8 mouse cellular contexts compared by ENCODE assay signal in genomic region chr6:83507168-83507546, GRCm38 (mm10). TPM values are rescaled to one million over a fixed set of nuclear protein-coding genes. Genes with fewer than 3 reads are reported as not detected.
DNase-seq lines count a peak whose midpoint lies in the region; ATAC-seq and TF ChIP-seq lines count a peak whose summit lies in the region.

No protein-coding gene starts in this region.

- H3K9ac ChIP-seq in embryonic facial prominence, embryonic 14.5 days (ENCODE audit: low read depth, low read length) = peak overlapping the region; percentile 72
- peak overlapping the region; percentile 29; the same call in 1 of the 2 replicates for H3K9ac ChIP-seq in intestine, embryonic 15.5 days
- H3K9ac ChIP-seq in neural tube, embryonic 12.5 days = peak overlapping the region; percentile 47

- peak; percentile 7 for ATAC-seq in embryonic facial prominence, embryonic 14.5 days (ENCODE audit: low read depth)
- peak; percentile 36 for ATAC-seq in intestine, embryonic 15.5 days
- no peak for ATAC-seq in neural tube, embryonic 12.5 days (ENCODE audit: low FRiP score, low read depth)

- peak overlapping the region; percentile 52 for H3K4me3 ChIP-seq in lung, adult 2 months (replicated peaks; ENCODE audit: extremely low read depth, low read depth, low read length)
- peak overlapping the region; percentile 57 for H3K4me3 ChIP-seq in embryonic facial prominence, embryonic 14.5 days (ENCODE audit: low read depth, low read length)
- peak overlapping the region; percentile 60 for H3K4me3 ChIP-seq in intestine, embryonic 15.5 days (replicated peaks)
- peak overlapping the region; percentile 85 for H3K4me3 ChIP-seq in neural tube, embryonic 12.5 days

- no peak for DNase-seq in lung, adult 2 months
- no peak for DNase-seq in lung, postnatal 36 days
- DNase-seq in embryonic facial prominence, embryonic 14.5 days (ENCODE audit: low spot score) = no peak
- DNase-seq in left cerebral cortex, adult 9 months (ENCODE audit: low spot score in 2 of 2) = no peak
- no peak for DNase-seq in urinary bladder, postnatal 36 days (ENCODE audit: low spot score in 2 of 2)
- no peak for DNase-seq in ovary, postnatal 10 days (ENCODE audit: low spot score)

- H3K27me3 ChIP-seq in embryonic facial prominence, embryonic 14.5 days (replicated peaks; ENCODE audit: control insufficient read depth, insufficient read depth, low read length) = no peaks in the 10 kb centered on the region
- H3K27me3 ChIP-seq in intestine, embryonic 15.5 days (replicated peaks) = no peaks in the 10 kb centered on the region
- no peaks in the 10 kb centered on the region for H3K27me3 ChIP-seq in neural tube, embryonic 12.5 days (replicated peaks)

- H3K27ac ChIP-seq in embryonic facial prominence, embryonic 14.5 days (replicated peaks; ENCODE audit: low read depth, low read length) = peak overlapping the region; percentile 90
- H3K27ac ChIP-seq in intestine, embryonic 15.5 days = no peak overlapping the region; the same call in 1 of the 2 replicates
- H3K27ac ChIP-seq in neural tube, embryonic 12.5 days = peak overlapping the region; percentile 92; the same call in 1 of the 2 replicates

- H3K4me1 ChIP-seq in lung, adult 2 months (ENCODE audit: control insufficient read depth, insufficient read depth, low read length) = peaks cover 11% of the 10 kb centered on the region
- peaks cover 9% of the 10 kb centered on the region; the same call in 1 of the 2 replicates for H3K4me1 ChIP-seq in embryonic facial prominence, embryonic 14.5 days (ENCODE audit: control insufficient read depth, insufficient read depth, low read length)
- H3K4me1 ChIP-seq in intestine, embryonic 15.5 days (replicated peaks) = peaks cover 4% of the 10 kb centered on the region; the same call in 1 of the 2 replicates
- H3K4me1 ChIP-seq in neural tube, embryonic 12.5 days = peaks cover 10% of the 10 kb centered on the region

- no peak for TF ChIP-seq POLR2A in lung, adult 2 months (IDR thresholded peaks at IDR 0.05; ENCODE audit: borderline replicate concordance, extremely low read depth, low read depth, low read length)

- 12% methylated on average over 6 of the region's 6 CpGs for WGBS in lung, adult 2 months
- WGBS in embryonic facial prominence, embryonic 14.5 days = 28% methylated on average over 6 of the region's 6 CpGs
- WGBS in intestine, embryonic 15.5 days = 18% methylated on average over 6 of the region's 6 CpGs
- 38% methylated on average over 6 of the region's 6 CpGs for WGBS in neural tube, embryonic 12.5 days

- TF ChIP-seq CTCF in lung, adult 2 months (IDR thresholded peaks at IDR 0.05; ENCODE audit: insufficient read depth, low read length) = no peak

- peak overlapping the region; percentile 70 for H3K4me2 ChIP-seq in embryonic facial prominence, embryonic 14.5 days (ENCODE audit: low read depth, low read length)
- H3K4me2 ChIP-seq in intestine, embryonic 15.5 days (replicated peaks) = peak overlapping the region; percentile 71
- H3K4me2 ChIP-seq in neural tube, embryonic 12.5 days (replicated peaks) = peak overlapping the region; percentile 79

- H3K36me3 ChIP-seq in embryonic facial prominence, embryonic 14.5 days (ENCODE audit: control insufficient read depth, insufficient read depth, low read length) = no peaks in the 10 kb centered on the region
- H3K36me3 ChIP-seq in intestine, embryonic 15.5 days = no peaks in the 10 kb centered on the region
- H3K36me3 ChIP-seq in neural tube, embryonic 12.5 days = no peaks in the 10 kb centered on the region

- H3K9me3 ChIP-seq in embryonic facial prominence, embryonic 14.5 days (ENCODE audit: control insufficient read depth, low read length) = no peaks in the 10 kb centered on the region
- no peaks in the 10 kb centered on the region for H3K9me3 ChIP-seq in intestine, embryonic 15.5 days
- H3K9me3 ChIP-seq in neural tube, embryonic 12.5 days = no peaks in the 10 kb centered on the region

RNA-seq across cellular contexts. Expression of gene Dguok, which starts 0.4 kb away (rescaled TPM):
- 54.9 and 55.5 TPM in 2 replicates for polyA plus RNA-seq in lung, adult 2 months (2012; rRNA removed)
- 70.5 and 72.3 TPM in 2 replicates for polyA plus RNA-seq in embryonic facial prominence, embryonic 14.5 days (2014; fragmentation: Nextera tagmentation; extraction: Ambion mirVana)
- 68.8 and 73.3 TPM in 2 replicates for polyA plus RNA-seq in intestine, embryonic 15.5 days (2015; fragmentation: Nextera tagmentation; extraction: Ambion mirVana)
- 62.6 and 66.4 TPM in 2 replicates for polyA plus RNA-seq in neural tube, embryonic 12.5 days (2016; fragmentation: Nextera tagmentation; extraction: Ambion mirVana)

RNA-seq across cellular contexts. Expression of gene Actg2, which starts 28.9 kb away (rescaled TPM):
- 64.6 and 108 TPM in 2 replicates for polyA plus RNA-seq in lung, adult 2 months (2012; rRNA removed)
- polyA plus RNA-seq in embryonic facial prominence, embryonic 14.5 days (2014; fragmentation: Nextera tagmentation; extraction: Ambion mirVana) = 11.0 and 13.2 TPM in 2 replicates
- polyA plus RNA-seq in intestine, embryonic 15.5 days (2015; fragmentation: Nextera tagmentation; extraction: Ambion mirVana) = 1,278 and 1,309 TPM in 2 replicates
- 1.3 and 2.0 TPM in 2 replicates for polyA plus RNA-seq in neural tube, embryonic 12.5 days (2016; fragmentation: Nextera tagmentation; extraction: Ambion mirVana)

RNA-seq across cellular contexts. Expression of gene Tet3, which starts 48.3 kb away (rescaled TPM):
- polyA plus RNA-seq in lung, adult 2 months (2012; rRNA removed) = 16.0 and 22.4 TPM in 2 replicates
- 32.4 and 37.3 TPM in 2 replicates for polyA plus RNA-seq in embryonic facial prominence, embryonic 14.5 days (2014; fragmentation: Nextera tagmentation; extraction: Ambion mirVana)
- 41.8 and 42.8 TPM in 2 replicates for polyA plus RNA-seq in intestine, embryonic 15.5 days (2015; fragmentation: Nextera tagmentation; extraction: Ambion mirVana)
- polyA plus RNA-seq in neural tube, embryonic 12.5 days (2016; fragmentation: Nextera tagmentation; extraction: Ambion mirVana) = 59.8 and 64.5 TPM in 2 replicates

Comparison
In these comparisons a context has a peak if more than half of its experiments do, and no peak if none do; other contexts are left out.
1. RNA of gene Actg2, which starts 28.9 kb away (polyA plus RNA-seq): 1,278 to 1,309 TPM in intestine, embryonic 15.5 days; 64.6 to 108 TPM in lung, adult 2 months, 11.0 to 13.2 TPM in embryonic facial prominence, embryonic 14.5 days and 1.3 to 2.0 TPM in neural tube, embryonic 12.5 days; every median in the first group is over 10 times any median in the second.
2. Peak in every context shown above with its lines, with median percentiles within 50 percentile points of each other: H3K4me3 ChIP-seq, H3K4me2 ChIP-seq and H3K9ac ChIP-seq.